Mouse (Mus musculus) Muller cell, postnatal 12 days (primary cell): ENCODE measurements at regions not wholly inside any gene's neighbourhood (a gene's known extent, or its start where the extent isn't known, plus 50 kb on each side); places are given as distances from the start of the nearest gene placed in this dataset.

Source experiments
- DNase-seq: peaks from one replicate; pipeline ENCODE4 v3.0.0-alpha.2; 2015; ENCODE audit errors: inconsistent ontology term

DNA sequence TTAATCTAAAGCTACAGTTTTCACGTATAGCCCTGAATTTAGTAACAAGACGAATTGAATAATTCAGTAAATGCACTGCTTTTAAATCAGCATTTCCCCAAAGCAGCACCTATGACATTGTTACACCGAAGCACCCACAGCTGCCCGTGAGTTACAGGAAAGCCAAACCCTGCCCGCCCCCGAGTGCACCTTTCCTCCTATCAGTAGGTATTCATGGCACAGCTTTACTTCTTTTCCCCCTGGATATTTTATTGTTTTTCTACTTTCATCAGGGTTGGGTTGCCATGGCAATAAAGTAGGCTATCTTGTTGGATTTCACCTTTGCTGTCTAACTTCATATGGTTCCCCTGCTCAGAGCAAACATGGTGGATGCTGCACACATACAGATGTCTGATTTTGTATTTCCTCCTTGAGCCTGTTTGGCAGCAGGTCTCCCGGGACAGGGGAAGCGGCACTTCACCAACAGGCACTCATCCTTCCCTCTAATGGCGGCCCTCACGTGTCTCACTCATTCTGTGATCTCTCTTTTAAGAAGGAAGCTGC lies 273.5 kb downstream of the Amy2a5 start:
- DNase-seq: no peak

DNA sequence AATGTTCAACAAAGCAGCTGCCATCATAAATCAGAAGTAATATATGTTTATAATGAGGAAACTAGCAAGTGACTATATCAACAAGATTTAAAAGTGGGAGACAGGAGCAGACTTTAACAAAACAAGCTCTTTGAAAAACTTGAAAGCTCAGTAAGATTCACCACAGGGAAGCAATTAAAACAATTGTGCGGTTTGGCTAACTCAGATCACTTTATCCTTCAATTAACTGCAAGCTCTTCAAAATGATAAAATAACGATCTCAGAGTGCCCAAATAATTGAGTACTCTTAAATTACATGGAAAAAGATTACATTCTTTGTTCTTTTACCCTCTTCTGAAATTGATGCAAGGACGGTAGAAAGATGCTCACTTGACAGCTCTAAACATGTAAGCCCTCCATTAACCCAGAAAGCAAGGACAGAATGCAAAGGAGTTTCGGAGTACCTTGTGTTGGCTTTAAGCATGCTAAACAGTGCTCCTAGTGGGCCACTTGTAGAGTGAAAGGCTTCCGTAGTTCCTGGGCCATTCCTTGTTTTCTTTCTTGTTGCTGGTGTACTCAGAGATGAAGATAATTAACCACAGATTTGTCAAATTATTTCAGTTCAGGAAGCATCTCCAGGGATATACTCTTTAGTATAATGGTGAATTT lies 305.1 kb downstream of the Amy2a5 start:
- peak; percentile 36 for DNase-seq

DNA sequence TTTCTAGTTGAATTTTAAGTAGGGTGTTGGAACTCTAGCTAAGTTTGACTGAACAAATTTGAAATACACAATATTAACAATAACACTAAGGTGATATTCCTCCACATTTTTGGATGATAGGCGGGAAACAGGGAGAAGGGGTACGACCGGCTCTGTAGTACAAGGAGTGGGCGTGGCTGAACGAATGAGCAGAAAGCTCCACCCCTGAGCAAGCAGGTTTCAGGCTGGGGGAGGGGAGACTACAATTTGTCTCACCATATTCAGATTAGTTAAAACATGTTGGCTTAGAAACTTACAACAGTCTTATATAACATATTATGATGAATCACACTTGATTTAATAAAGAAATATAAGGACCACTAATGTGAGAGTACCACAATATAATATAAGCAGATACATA lies 306.4 kb downstream of the Amy2a5 start:
- no peak for DNase-seq

DNA sequence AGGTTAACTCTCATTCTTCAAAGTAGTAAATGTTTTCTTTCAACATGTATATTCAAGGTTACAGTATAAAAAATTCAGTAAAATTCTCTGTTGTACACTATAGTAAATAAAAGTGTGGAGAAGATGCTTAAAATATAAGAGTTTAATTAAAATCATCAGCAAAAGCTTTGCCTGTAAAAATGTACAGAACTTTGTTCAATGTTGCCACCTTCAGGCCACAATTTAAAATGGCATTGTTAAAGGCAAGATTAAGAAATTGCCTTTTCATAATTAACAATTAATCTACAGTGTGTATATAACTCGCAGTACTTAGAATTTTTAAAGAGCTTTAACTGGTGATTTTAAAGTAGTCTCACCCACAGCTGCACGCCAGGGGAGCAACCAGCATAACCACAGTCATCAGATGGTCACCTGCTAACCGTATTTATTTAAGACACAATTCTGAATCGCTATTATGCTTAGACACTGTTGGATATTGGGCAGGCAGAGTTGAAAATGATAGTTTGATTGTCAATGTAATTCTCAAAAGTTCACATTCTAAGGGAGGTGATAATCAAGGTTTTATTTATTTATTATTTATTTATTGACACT lies 316.5 kb downstream of the Amy2a5 start:
- no peak for DNase-seq
